Mouse (Mus musculus) hindbrain, embryonic 11.5 days (tissue): ENCODE data around the gene Arf1. TPM values are rescaled to one million over a fixed set of nuclear protein-coding genes. Genes with fewer than 3 reads are reported as not detected.

Experiments used
- ATAC-seq: fragments of 200-750 bp; cut with Nextera tagmentation; 2 replicates; pipeline ENCODE4 v1.8.0; 2017; ENCODE audit warnings: mild to moderate bottlenecking, moderate TSS enrichment, moderate library complexity; ENCODE audit not compliant: low FRiP score
- DNase-seq: peaks from one replicate; pipeline ENCODE4 v3.0.0-alpha.2; 2015; ENCODE audit warnings: low spot score
- H3K27ac ChIP-seq: fragments of 300-500 bp; sonication (generic); 2 replicates; pipeline ENCODE4 v1.5.1; 2014; ENCODE audit warnings: mild to moderate bottlenecking, low read depth, low read length
- H3K27me3 ChIP-seq: fragments of 300-500 bp; sonication (generic); 2 replicates; pipeline ENCODE4 v1.6.1; 2014; ENCODE audit warnings: mild to moderate bottlenecking, low read length, moderate library complexity, mixed read lengths; ENCODE audit not compliant: control insufficient read depth, insufficient read depth
- H3K36me3 ChIP-seq: fragments of 300-500 bp; sonication (generic); 2 replicates; pipeline ENCODE4 v1.6.1; 2014; ENCODE audit warnings: mild to moderate bottlenecking, low read length, moderate library complexity, mixed read lengths; ENCODE audit not compliant: control insufficient read depth, insufficient read depth
- H3K4me1 ChIP-seq: fragments of 300-500 bp; sonication (generic); replicated peaks from 2 replicates; pipeline ENCODE4 v1.6.1; 2014; ENCODE audit warnings: low read length, mixed read lengths; ENCODE audit not compliant: control insufficient read depth, insufficient read depth
- H3K4me2 ChIP-seq: fragments of 300-500 bp; sonication (generic); replicated peaks from 2 replicates; pipeline ENCODE4 v1.6.1; 2014; ENCODE audit warnings: mild to moderate bottlenecking, low read depth, low read length
- H3K4me3 ChIP-seq: fragments of 300-500 bp; sonication (generic); 2 replicates; pipeline ENCODE4 v1.5.1; 2014; ENCODE audit warnings: low read depth, low read length
- H3K9ac ChIP-seq: fragments of 300-500 bp; sonication (generic); 2 replicates; pipeline ENCODE4 v1.6.1; 2014; ENCODE audit warnings: low read depth, low read length
- H3K9me3 ChIP-seq: fragments of 300-500 bp; sonication (generic); 2 replicates; pipeline ENCODE4 v1.6.1; 2016; ENCODE audit warnings: low read length; ENCODE audit not compliant: control insufficient read depth
- WGBS: fragments of 180-500 bp; shearing (Covaris S2); extraction: QIAGEN DNeasy Blood & Tissue Kit; methylation state at CpG from one replicate; pipeline ENCODE4 v1.1.7; 2014; 5-methylcytosine and 5-hydroxymethylcytosine counted together
- polyA plus RNA-seq: library from polyadenylated mRNA; unstranded; fragments of >200 nt; fragmentation: Nextera tagmentation; extraction: Ambion mirVana; gene quantifications from 2 replicates; pipeline ENCODE4 v1.2.1, GENCODE M21; 2014

Arf1 gene
- polyA plus RNA-seq, 1 experiment from 2014 or later, result 610 TPM

GRCm38 (mm10) chr11:59232797-59233196, 4.7 kb upstream of the Arf1 start:
- WGBS, result 59% methylated on average over 2 of the region's 2 CpGs
- no peak for ATAC-seq
- H3K36me3 ChIP-seq, result no peaks in the 10 kb centered on the region

GRCm38 (mm10) chr11:59230144-59230760, 2.2 kb upstream of the Arf1 start:
- Histone ChIP-seq H3K27me3 (no peaks in the 10 kb centered on the region), H3K4me3 (no peak overlapping the region), H3K9me3 (no peaks in the 10 kb centered on the region), H3K4me1 (peaks cover 8% of the 10 kb centered on the region), H3K27ac (no peak overlapping the region), H3K9ac (no peak overlapping the region), H3K36me3 (no peaks in the 10 kb centered on the region), H3K4me2 (no peak overlapping the region)
- 17% methylated on average over 7 of the region's 7 CpGs for WGBS
- DNase-seq (peak; percentile 77), ATAC-seq (no peak)

More at GRCm38 (mm10) chr11:59232797-59233196, 4.7 kb upstream of the Arf1 start:
- no peak for DNase-seq
- Histone ChIP-seq H3K4me3 (no peak overlapping the region), H3K4me2 (no peak overlapping the region), H3K27ac (no peak overlapping the region), H3K9ac (no peak overlapping the region), H3K27me3 (no peaks in the 10 kb centered on the region), H3K9me3 (no peaks in the 10 kb centered on the region), H3K4me1 (0 out of 2 replicates have a peak, but pooled peaks cover 2% of the 10 kb centered on the region)

GRCm38 (mm10) chr11:59227604-59228121, 407 bp downstream of the Arf1 start:
- Histone ChIP-seq H3K4me1 (peaks cover 10% of the 10 kb centered on the region), H3K27me3 (no peaks in the 10 kb centered on the region), H3K9me3 (no peaks in the 10 kb centered on the region), H3K27ac (peak overlapping the region; percentile 90), H3K4me3 (peak overlapping the region; percentile 86), H3K4me2 (peak overlapping the region; percentile 92), H3K36me3 (0 out of 2 replicates have a peak, but pooled peaks cover 2% of the 10 kb centered on the region), H3K9ac (peak overlapping the region; percentile 97)
- no peak for DNase-seq
- WGBS, result under 1% methylated on average over 39 of the region's 51 CpGs
- peak; percentile 85; the same call in 1 of the 2 replicates for ATAC-seq

GRCm38 (mm10) chr11:59226787-59227603, 1.1 kb downstream of the Arf1 start:
- Histone ChIP-seq H3K27me3 (no peaks in the 10 kb centered on the region), H3K4me3 (peak overlapping the region; percentile 86), H3K4me2 (peak overlapping the region; percentile 92), H3K27ac (peak overlapping the region; percentile 90), H3K36me3 (0 out of 2 replicates have a peak, but pooled peaks cover 2% of the 10 kb centered on the region), H3K9ac (peak overlapping the region; percentile 97), H3K4me1 (peaks cover 10% of the 10 kb centered on the region), H3K9me3 (no peaks in the 10 kb centered on the region)
- ATAC-seq (no peak), DNase-seq (peak; percentile 25)
- WGBS, result 5% methylated on average over 21 of the region's 21 CpGs

GRCm38 (mm10) chr11:59226251-59226650, 1.8 kb downstream of the Arf1 start:
- WGBS, result 71% methylated on average over 3 of the region's 3 CpGs
- ATAC-seq (no peak), DNase-seq (no peak)
- H3K9me3 ChIP-seq, result no peaks in the 10 kb centered on the region
- peaks cover 10% of the 10 kb centered on the region for H3K4me1 ChIP-seq
- H3K9ac ChIP-seq, result peak overlapping the region; percentile 97
- H3K4me3 ChIP-seq, result peak overlapping the region; percentile 86
- no peaks in the 10 kb centered on the region for H3K27me3 ChIP-seq
- 0 out of 2 replicates have a peak, but pooled peaks cover 2% of the 10 kb centered on the region for H3K36me3 ChIP-seq
- H3K27ac ChIP-seq, result no peak overlapping the region
- H3K4me2 ChIP-seq, result peak overlapping the region; percentile 92

GRCm38 (mm10) chr11:59225167-59225566, 2.9 kb downstream of the Arf1 start:
- peaks cover 10% of the 10 kb centered on the region for H3K4me1 ChIP-seq
- H3K27me3 ChIP-seq, result no peaks in the 10 kb centered on the region
- no peak overlapping the region for H3K4me3 ChIP-seq
- 0 out of 2 replicates have a peak, but pooled peaks cover 2% of the 10 kb centered on the region for H3K36me3 ChIP-seq
- no peaks in the 10 kb centered on the region for H3K9me3 ChIP-seq
- ATAC-seq (no peak), DNase-seq (no peak)
- no peak overlapping the region for H3K9ac ChIP-seq
- no peak overlapping the region for H3K4me2 ChIP-seq
- H3K27ac ChIP-seq, result no peak overlapping the region
- 77% methylated on average over 2 of the region's 2 CpGs for WGBS

- H3K9ac ChIP-seq, result no peak overlapping the region
- peaks cover 10% of the 10 kb centered on the region for H3K4me1 ChIP-seq
- H3K4me2 ChIP-seq, result no peak overlapping the region
- no peak overlapping the region for H3K4me3 ChIP-seq
- H3K27ac ChIP-seq, result no peak overlapping the region
- DNase-seq, result no peak
- no peak for ATAC-seq
- 0 out of 2 replicates have a peak, but pooled peaks cover 2% of the 10 kb centered on the region for H3K36me3 ChIP-seq
- H3K9me3 ChIP-seq, result no peaks in the 10 kb centered on the region
- H3K27me3 ChIP-seq, result no peaks in the 10 kb centered on the region
- 84% methylated on average over 2 of the region's 2 CpGs for WGBS
These were observed 3.6 kb downstream of the Arf1 start for GRCm38 (mm10) chr11:59224470-59224869.

GRCm38 (mm10) chr11:59224025-59224424, 4.0 kb downstream of the Arf1 start:
- Histone ChIP-seq H3K4me2 (no peak overlapping the region), H3K27me3 (no peaks in the 10 kb centered on the region), H3K9me3 (no peaks in the 10 kb centered on the region), H3K4me1 (peaks cover 10% of the 10 kb centered on the region), H3K4me3 (no peak overlapping the region), H3K9ac (no peak overlapping the region), H3K27ac (no peak overlapping the region), H3K36me3 (0 out of 2 replicates have a peak, but pooled peaks cover 2% of the 10 kb centered on the region)
- 94% methylated on average over 3 of the region's 3 CpGs for WGBS
- no peak for ATAC-seq
- no peak for DNase-seq
